Mouse (Mus musculus) kidney, postnatal 10 days (tissue): ENCODE results near the gene Axl.
"Not testable (repeated sequence)": the region's sequence is repeated elsewhere in the genome, so short reads cannot be mapped to it uniquely, and the experiment has no call there.

Experiments used
- DNase-seq: peaks from one replicate; pipeline ENCODE4 v3.0.0; 2021; ENCODE audit warnings: mixed read lengths

Gene Axl

GRCm38 (mm10) chr7:25753076-25753475 lies 35.4 kb downstream of the Axl start:
- DNase-seq = no peak

DNA sequence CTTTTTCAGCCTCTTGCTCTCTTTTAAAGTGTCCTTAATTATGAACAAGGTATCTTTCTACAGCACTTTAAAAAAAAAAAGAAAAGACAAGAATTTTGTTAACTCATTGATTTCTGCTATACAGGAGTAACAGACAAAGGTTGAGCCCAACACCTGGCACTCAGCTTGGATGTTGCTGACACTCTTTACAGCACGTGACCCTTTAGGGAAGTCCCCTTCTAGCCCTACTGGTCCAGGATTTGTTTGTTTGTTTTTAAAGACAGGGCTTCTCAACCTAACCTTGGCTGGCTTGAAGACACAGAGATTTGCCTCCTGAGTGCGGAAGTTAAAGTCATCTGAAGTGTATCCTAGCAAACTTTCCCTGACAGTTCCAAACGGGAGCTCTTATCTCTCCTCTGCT lies 41.7 kb downstream of the Axl start:
- no peak for DNase-seq

- DNase-seq = no peak
These were observed 50.2 kb downstream of the Axl start for GRCm38 (mm10) chr7:25738277-25738676.

DNA sequence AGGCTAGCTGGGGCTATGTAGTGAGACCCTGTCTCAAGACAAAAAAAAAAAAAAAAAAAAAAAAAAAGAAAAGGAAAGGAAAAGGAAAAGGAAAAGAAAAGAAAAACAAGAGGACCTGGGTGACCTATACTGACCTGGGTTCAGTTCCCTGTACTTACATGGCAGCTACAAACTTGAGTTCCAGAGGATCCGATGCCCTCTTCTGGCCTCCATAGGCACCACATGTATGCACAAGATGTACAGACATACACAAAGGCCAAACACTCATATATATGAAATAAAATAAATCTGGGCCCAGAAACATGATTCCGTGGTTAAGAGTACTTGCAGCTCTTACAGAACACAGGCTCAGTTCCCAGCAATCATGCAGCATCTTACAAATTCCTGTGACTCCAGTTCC lies 51.6 kb downstream of the Axl start:
- DNase-seq = no peak

- no peak for DNase-seq
These were observed 53.5 kb downstream of the Axl start for GRCm38 (mm10) chr7:25734991-25735390.

- no peak for DNase-seq
These were observed 57.0 kb downstream of the Axl start for GRCm38 (mm10) chr7:25731294-25732055.

GRCm38 (mm10) chr7:25729862-25730261 lies 58.6 kb downstream of the Axl start:
- DNase-seq = no peak

DNA sequence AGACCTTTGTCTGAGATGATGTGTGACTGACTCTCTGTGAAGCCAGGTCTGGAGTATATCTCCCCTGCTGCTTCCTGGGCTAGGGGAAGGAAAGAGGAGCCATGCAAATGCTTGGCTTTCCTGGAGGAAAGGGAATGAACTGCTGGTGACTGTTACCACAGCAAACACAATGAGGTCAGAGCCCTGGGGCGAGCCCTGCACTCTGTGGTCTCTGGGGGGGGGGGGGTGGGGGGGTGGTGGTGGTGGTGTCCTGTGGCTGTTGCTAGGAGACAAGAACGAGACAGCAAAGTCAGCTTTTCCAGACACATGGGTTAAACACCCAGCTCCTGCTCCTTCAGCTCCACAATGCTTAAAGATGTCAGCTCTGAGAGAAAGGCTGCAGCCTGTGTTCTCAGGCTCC lies 59.1 kb downstream of the Axl start:
- no peak for DNase-seq

DNA sequence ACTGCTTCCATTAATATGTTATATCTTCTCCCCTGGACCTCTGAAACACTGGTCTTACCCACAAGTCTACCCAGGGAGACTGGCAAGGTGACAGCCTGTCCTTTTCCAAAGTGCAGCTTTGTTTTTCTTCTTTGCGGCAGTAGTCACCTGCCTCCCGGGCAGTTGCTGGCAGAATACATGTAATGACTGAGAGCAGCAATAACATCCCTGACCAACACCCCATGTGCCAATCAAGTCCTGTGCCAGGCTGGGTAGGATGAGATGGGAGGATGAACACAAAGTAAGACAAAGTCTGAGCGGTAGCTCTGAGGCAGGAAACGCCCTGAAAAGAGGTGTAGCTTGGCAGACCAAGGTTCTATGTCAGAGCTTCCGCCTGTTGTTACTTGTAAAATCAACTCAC lies 60.7 kb downstream of the Axl start:
- DNase-seq = no peak

DNA sequence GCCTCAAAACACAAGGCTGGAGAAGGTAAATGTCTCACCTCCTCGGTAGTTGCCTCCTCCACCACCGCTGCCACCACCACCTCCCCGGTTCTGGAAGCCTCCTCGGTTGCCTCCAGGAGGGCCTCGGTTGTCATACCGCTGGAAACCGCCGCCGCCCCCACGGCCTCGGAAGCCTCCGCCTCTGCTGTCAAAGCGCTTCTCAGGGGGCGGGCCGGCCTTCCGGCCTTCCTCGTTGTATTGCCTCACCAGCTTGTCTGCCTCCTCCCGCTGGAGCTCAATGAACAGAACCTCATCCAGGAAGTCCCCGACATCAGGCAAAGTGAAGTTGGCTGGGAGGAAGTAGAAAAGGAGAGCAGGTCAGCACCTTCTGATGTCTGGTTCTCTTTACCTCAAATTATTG lies 62.6 kb downstream of the Axl start:
- no peak for DNase-seq

DNA sequence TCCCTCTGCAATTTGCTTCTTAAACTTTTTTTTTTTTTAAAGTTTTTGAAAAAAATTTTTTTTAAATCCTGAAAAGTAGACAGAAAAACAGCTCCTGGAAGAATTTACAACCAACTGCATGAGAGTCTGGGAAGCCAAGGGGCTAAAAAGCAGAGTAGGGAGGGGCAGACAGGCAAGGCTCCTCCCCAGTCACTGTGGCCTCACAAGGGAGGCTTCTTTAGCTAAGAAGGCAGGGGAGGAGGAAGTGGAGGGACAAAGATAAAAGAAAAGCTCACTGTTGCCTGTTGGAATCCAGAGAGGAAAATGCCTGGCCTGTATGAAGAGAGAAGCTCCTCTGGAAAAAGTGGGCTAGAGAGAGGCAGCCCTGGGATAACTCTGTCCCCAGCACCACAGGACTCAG lies 66.7 kb downstream of the Axl start:
- DNase-seq = not testable (repeated sequence)

DNA sequence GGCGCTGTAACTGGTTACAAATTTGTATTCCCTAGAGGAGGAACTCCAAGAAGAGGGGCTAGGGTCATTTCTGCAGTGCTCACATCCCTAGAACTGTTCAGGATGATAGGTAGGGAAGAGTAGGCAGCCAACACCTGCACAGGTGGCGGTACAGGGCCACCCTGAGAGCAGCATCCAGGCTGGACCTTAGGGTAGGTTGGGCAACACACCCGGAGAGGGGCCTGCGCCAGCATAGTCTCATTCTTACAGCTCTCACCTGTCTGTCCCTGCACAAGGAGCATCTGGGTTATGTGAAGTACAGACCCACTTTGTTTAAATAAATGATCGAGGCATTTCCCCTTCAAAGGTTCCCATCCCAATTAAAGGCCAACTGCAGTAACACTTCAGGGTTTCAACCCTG lies 67.7 kb downstream of the Axl start:
- DNase-seq = no peak

- peak; percentile 88 for DNase-seq
These were observed 68.5 kb downstream of the Axl start for GRCm38 (mm10) chr7:25719761-25720610.

DNA sequence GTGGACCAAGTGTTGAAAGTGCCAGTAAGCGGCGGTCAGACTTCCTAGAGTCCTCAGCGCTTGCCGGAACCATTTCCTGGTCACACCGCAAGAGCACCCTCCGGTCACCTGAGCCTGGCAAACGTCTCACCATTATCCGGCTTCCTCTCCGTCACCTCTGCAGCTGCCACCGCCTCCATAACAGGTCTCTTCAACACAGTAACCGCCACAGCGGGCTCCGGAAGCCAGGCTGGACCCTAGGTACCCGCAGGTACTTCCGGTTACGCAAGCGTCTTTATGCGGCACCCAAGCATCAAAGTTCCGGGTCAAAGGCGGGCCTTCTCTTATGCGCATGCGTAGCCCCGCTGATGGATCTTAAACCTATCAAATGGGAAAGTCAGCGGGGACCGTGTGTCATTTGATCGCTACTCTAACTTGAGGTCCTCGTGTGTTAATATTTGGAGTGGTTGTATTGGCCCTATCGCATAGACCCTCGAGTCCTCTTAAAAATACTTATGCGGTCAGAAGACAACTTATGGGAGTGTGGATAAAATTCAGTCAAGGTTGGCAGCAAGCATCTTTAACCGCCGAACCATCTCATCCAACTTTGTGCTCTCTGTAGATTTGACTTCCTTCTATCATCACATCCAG lies 69.6 kb downstream of the Axl start, which contains the start of gene Ccdc97:
Ccdc97 (minus strand) TSS at position 301 of the 630 bp plus-strand sequence.
- peak; percentile 95 for DNase-seq

- no peak for DNase-seq
These were observed 71.0 kb downstream of the Axl start for GRCm38 (mm10) chr7:25717478-25717877.

DNA sequence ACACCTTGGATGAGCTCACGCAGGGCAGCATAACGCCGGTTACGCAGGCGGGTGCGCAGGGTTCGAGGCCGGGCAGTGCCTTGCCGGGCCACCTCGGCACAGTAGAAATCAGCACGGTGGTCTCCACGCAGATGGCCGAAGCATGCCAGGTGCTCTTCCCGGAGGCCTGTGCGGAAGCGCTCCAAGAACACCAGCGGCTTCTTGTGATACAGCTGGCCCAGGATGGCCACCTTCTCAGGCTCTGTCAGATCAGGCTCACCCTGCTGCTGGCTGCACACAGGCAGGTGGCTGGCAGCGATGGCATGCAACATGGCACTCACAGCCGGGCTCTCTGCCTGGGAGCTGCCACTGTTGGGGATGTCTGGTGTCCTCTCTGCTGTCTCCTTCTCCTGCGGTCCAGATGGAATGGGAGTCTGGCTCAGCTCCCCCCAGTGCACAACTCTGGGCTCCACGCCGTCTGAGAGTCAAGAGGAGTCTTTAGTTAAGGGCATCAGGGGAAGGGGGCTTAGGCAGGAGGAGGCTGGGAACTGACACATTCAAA lies 72.7 kb downstream of the Axl start:
- no peak for DNase-seq

DNA sequence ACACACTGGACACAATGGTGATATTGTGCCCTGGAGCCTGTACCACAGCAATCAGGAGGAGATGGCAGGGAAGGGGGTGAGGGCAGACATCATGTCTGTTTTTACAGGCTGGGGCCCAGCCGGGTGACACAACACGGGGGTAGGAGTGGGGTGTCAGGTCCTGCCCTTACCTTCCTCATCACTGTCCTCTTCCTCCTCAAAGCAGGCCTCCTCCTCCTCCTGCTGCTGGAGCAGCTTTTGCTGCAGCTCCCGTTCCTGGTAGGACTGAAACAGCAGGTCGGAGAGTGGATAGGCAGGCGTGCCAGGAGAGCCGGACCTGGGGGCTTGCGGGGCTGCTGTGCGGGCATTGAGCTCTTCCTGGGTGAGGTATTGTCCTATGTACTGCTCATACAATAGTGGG lies 73.9 kb downstream of the Axl start:
- no peak for DNase-seq

GRCm38 (mm10) chr7:25712801-25713200 lies 75.7 kb downstream of the Axl start:
- no peak for DNase-seq

GRCm38 (mm10) chr7:25711731-25712197 lies 76.7 kb downstream of the Axl start:
- DNase-seq = no peak

GRCm38 (mm10) chr7:25711165-25711564 lies 77.3 kb downstream of the Axl start:
- DNase-seq = no peak

DNA sequence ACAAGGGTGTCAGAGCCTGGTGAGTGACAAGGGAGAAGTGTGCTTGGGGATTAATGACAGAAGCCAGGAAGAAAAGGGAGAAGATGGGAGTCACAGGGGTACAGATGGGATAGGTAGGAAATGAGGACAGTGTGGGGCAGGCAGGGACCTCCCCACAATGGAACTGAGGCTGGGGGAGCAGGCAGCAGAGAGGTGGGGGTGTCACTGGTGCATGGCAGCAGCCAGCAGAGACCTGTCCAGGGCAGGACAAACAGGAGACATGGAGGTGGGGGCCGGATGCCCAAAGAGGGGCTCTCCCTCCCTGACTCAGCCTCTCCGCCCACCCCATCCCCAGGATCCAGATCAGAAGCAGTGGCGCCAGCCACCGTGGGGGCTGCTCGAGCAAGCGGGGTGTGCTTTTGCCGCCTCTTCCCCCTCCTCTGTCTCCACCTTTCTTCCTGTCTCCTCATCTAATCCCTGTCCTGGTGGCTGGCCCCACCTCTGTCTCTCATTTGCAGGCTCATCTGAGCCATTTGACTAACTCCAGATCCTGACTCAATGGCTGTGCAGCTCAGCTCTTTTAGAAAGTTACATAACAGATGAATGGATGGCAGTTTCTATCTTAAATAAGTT lies 77.9 kb downstream of the Axl start:
- peak; percentile 54 for DNase-seq

- peak; percentile 51 for DNase-seq
These were observed 78.5 kb downstream of the Axl start for GRCm38 (mm10) chr7:25709961-25710360.
